Mouse (Mus musculus) stomach, postnatal 0 days (tissue): Measurements from ENCODE around the gene Aco1.

Experiments
- CTCF ChIP-seq: IDR thresholded peaks from 2 replicates; pipeline ENCODE4 v1.5.1; 2016; ENCODE audit warnings: antibody characterized with exemption, low read depth, mild to moderate bottlenecking, moderate library complexity
- EP300 ChIP-seq: optimal IDR thresholded peaks from 2 replicates; pipeline ENCODE3; 2016; ENCODE audit warnings: antibody characterized with exemption

DNA sequence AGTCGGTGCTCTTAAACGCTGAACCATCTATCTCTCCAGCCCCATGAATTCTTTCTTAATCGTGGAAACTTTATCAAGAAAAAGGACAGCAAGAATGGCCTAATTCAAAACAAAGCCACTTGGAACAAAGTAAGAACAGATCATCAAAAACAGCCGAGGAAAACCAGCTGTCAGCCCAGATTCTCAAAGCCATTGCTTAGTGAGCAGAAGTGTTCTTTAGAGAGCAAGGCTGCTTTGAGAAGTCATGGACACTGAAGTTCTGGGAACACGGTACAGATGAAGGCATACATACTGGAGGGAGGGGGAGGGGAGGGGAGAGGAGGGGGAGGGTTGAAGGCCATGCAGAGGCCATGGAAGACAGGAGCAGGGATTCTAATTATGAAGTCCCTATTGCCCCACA, 83.2 kb downstream of the Aco1 start:
- TF ChIP-seq CTCF = no peak
- no peak for TF ChIP-seq EP300
